Mouse (Mus musculus): Measurements from ENCODE around the gene Rnf130. TPM values are rescaled to one million over a fixed set of nuclear protein-coding genes. Genes with fewer than 3 reads are reported as not detected.

Gene Rnf130
- total and polyA plus RNA-seq, 2 experiments from 2014 or later = 42.3 to 47.6 TPM

GRCm38 (mm10) chr11:50086211-50086610 lies 61.1 kb downstream of the Rnf130 start:
- Histone ChIP-seq H3K27me3 (ENCODE audit: control insufficient read depth, insufficient read depth, low read length) (no peaks in the 10 kb centered on the region), H3K4me2 (ENCODE audit: low read depth, low read length) (no peak overlapping the region), H3K27ac (ENCODE audit: low read depth) (no peak overlapping the region), H3K9me3 (replicated peaks; ENCODE audit: control insufficient read depth, low read length) (no peaks in the 10 kb centered on the region), H3K36me3 (replicated peaks; ENCODE audit: control insufficient read depth, insufficient read depth, low read length) (peaks cover 30% of the 10 kb centered on the region), H3K4me3 (ENCODE audit: low read depth, low read length) (no peak overlapping the region), H3K4me1 (ENCODE audit: control insufficient read depth, insufficient read depth) (0 out of 2 replicates have a peak, but pooled peaks cover 6% of the 10 kb centered on the region), H3K9ac (replicated peaks; ENCODE audit: low read depth, low read length) (no peak overlapping the region)
- WGBS = 91% methylated on average over 3 of the region's 3 CpGs
- ATAC-seq (ENCODE audit: insufficient read depth, low read depth) (no peak), DNase-seq (ENCODE audit: low spot score) (no peak)
- no peak for TF ChIP-seq EP300 (IDR thresholded peaks at IDR 0.05; ENCODE audit: low read depth)
- no peak for TF ChIP-seq CTCF (IDR thresholded peaks at IDR 0.05; ENCODE audit: low read depth)

GRCm38 (mm10) chr11:50089840-50090239 lies 64.7 kb downstream of the Rnf130 start:
- H3K27ac ChIP-seq (ENCODE audit: low read depth) = no peak overlapping the region
- DNase-seq (ENCODE audit: low spot score) (no peak), ATAC-seq (ENCODE audit: insufficient read depth, low read depth) (no peak)
- peaks cover 45% of the 10 kb centered on the region for H3K36me3 ChIP-seq (replicated peaks; ENCODE audit: control insufficient read depth, insufficient read depth, low read length)
- no peaks in the 10 kb centered on the region for H3K9me3 ChIP-seq (replicated peaks; ENCODE audit: control insufficient read depth, low read length)
- H3K4me2 ChIP-seq (ENCODE audit: low read depth, low read length) = no peak overlapping the region
- no peak overlapping the region for H3K9ac ChIP-seq (replicated peaks; ENCODE audit: low read depth, low read length)
- no peak overlapping the region for H3K4me3 ChIP-seq (ENCODE audit: low read depth, low read length)
- H3K4me1 ChIP-seq (ENCODE audit: control insufficient read depth, insufficient read depth) = peaks cover 14% of the 10 kb centered on the region; the same call in 1 of the 2 replicates
- no peaks in the 10 kb centered on the region for H3K27me3 ChIP-seq (ENCODE audit: control insufficient read depth, insufficient read depth, low read length)
- TF ChIP-seq CTCF (IDR thresholded peaks at IDR 0.05; ENCODE audit: low read depth) (no peak), EP300 (IDR thresholded peaks at IDR 0.05; ENCODE audit: low read depth) (no peak)
- 93% methylated on average over 1 of the region's 1 CpGs for WGBS

- ATAC-seq (ENCODE audit: insufficient read depth, low read depth) (no peak), DNase-seq (ENCODE audit: low spot score) (no peak)
Observed at GRCm38 (mm10) chr11:50090982-50091675, 66.0 kb downstream of the Rnf130 start.

GRCm38 (mm10) chr11:50091681-50092080 lies 66.5 kb downstream of the Rnf130 start:
- Histone ChIP-seq H3K36me3 (replicated peaks; ENCODE audit: control insufficient read depth, insufficient read depth, low read length) (peaks cover 37% of the 10 kb centered on the region), H3K9me3 (replicated peaks; ENCODE audit: control insufficient read depth, low read length) (no peaks in the 10 kb centered on the region), H3K4me3 (ENCODE audit: low read depth, low read length) (no peak overlapping the region), H3K9ac (replicated peaks; ENCODE audit: low read depth, low read length) (no peak overlapping the region), H3K4me1 (ENCODE audit: control insufficient read depth, insufficient read depth) (peaks cover 14% of the 10 kb centered on the region; the same call in 1 of the 2 replicates), H3K27ac (ENCODE audit: low read depth) (no peak overlapping the region), H3K27me3 (ENCODE audit: control insufficient read depth, insufficient read depth, low read length) (no peaks in the 10 kb centered on the region), H3K4me2 (ENCODE audit: low read depth, low read length) (no peak overlapping the region)
- DNase-seq (ENCODE audit: low spot score) (no peak), ATAC-seq (ENCODE audit: insufficient read depth, low read depth) (no peak)
- TF ChIP-seq CTCF (IDR thresholded peaks at IDR 0.05; ENCODE audit: low read depth) = no peak
- no peak for TF ChIP-seq EP300 (IDR thresholded peaks at IDR 0.05; ENCODE audit: low read depth)

More at GRCm38 (mm10) chr11:50090982-50091675, 66.0 kb downstream of the Rnf130 start:
- Histone ChIP-seq H3K4me1 (ENCODE audit: control insufficient read depth, insufficient read depth) (peaks cover 14% of the 10 kb centered on the region; the same call in 1 of the 2 replicates), H3K9ac (replicated peaks; ENCODE audit: low read depth, low read length) (no peak overlapping the region), H3K4me3 (ENCODE audit: low read depth, low read length) (no peak overlapping the region), H3K27ac (ENCODE audit: low read depth) (no peak overlapping the region), H3K4me2 (ENCODE audit: low read depth, low read length) (no peak overlapping the region), H3K27me3 (ENCODE audit: control insufficient read depth, insufficient read depth, low read length) (no peaks in the 10 kb centered on the region), H3K9me3 (replicated peaks; ENCODE audit: control insufficient read depth, low read length) (no peaks in the 10 kb centered on the region), H3K36me3 (replicated peaks; ENCODE audit: control insufficient read depth, insufficient read depth, low read length) (peaks cover 39% of the 10 kb centered on the region)
- no peak for TF ChIP-seq EP300 (IDR thresholded peaks at IDR 0.05; ENCODE audit: low read depth)
- TF ChIP-seq CTCF (IDR thresholded peaks at IDR 0.05; ENCODE audit: low read depth) = no peak
- 45% methylated on average over 5 of the region's 5 CpGs for WGBS

GRCm38 (mm10) chr11:50095661-50096060 lies 70.5 kb downstream of the Rnf130 start:
- H3K4me1 ChIP-seq (ENCODE audit: control insufficient read depth, insufficient read depth) = peaks cover 13% of the 10 kb centered on the region; the same call in 1 of the 2 replicates
- ATAC-seq (ENCODE audit: insufficient read depth, low read depth) (no peak), DNase-seq (ENCODE audit: low spot score) (no peak)
- no peak overlapping the region for H3K4me2 ChIP-seq (ENCODE audit: low read depth, low read length)
- no peak overlapping the region for H3K4me3 ChIP-seq (ENCODE audit: low read depth, low read length)
- H3K36me3 ChIP-seq (replicated peaks; ENCODE audit: control insufficient read depth, insufficient read depth, low read length) = peaks cover 26% of the 10 kb centered on the region
- no peaks in the 10 kb centered on the region for H3K9me3 ChIP-seq (replicated peaks; ENCODE audit: control insufficient read depth, low read length)
- H3K27ac ChIP-seq (ENCODE audit: low read depth) = no peak overlapping the region
- no peak for TF ChIP-seq EP300 (IDR thresholded peaks at IDR 0.05; ENCODE audit: low read depth)
- TF ChIP-seq CTCF (IDR thresholded peaks at IDR 0.05; ENCODE audit: low read depth) = no peak
- no peak overlapping the region for H3K9ac ChIP-seq (replicated peaks; ENCODE audit: low read depth, low read length)
- WGBS = 66% methylated on average over 9 of the region's 9 CpGs
- H3K27me3 ChIP-seq (ENCODE audit: control insufficient read depth, insufficient read depth, low read length) = no peaks in the 10 kb centered on the region
